Mouse (Mus musculus): ENCODE results near the gene Rfxank.

DNA sequence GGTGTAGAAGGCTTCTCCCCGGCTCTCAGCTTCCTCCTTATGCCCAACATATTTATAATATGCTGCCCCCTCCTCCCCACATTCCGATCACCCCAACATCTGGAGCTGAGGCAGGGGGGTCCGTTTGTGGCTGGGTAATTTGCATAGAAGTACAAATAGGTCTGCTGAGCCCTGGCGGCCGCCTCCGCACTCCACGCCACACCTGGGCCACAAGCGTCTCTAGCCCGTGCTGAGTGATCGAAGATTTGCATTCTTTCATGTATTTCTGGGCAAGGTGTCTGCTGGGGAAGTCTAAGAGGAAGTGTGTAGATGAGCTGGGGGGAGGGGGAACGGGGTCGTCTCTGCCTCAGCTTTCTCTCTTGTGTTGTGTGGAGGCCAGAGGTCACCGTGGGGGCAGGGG, 21.1 kb upstream of the Rfxank start:
- no peak for TF ChIP-seq TAL1 (IDR thresholded peaks at IDR 0.05; ENCODE audit: low read length)
- TF ChIP-seq GATA1 (IDR thresholded peaks at IDR 0.05; ENCODE audit: low read length) = no peak
